Mouse (Mus musculus) thymus, postnatal 4 days (tissue): Measurements from ENCODE around the gene 2900026A02Rik.

Source experiments
- DNase-seq: peaks from one replicate; pipeline ENCODE4 v3.0.0; 2021

The 2900026A02Rik gene

GRCm38 (mm10) chr5:113221147-113221865 lies at the start of gene 2900026A02Rik:
Gene 2900026A02Rik (minus strand): TSS chr5:113221236.
- DNase-seq: peak; percentile 84

GRCm38 (mm10) chr5:113270043-113270442 lies 49.0 kb upstream of the 2900026A02Rik start:
- no peak for DNase-seq

GRCm38 (mm10) chr5:113268246-113268645 lies 47.2 kb upstream of the 2900026A02Rik start:
- DNase-seq: no peak

DNA sequence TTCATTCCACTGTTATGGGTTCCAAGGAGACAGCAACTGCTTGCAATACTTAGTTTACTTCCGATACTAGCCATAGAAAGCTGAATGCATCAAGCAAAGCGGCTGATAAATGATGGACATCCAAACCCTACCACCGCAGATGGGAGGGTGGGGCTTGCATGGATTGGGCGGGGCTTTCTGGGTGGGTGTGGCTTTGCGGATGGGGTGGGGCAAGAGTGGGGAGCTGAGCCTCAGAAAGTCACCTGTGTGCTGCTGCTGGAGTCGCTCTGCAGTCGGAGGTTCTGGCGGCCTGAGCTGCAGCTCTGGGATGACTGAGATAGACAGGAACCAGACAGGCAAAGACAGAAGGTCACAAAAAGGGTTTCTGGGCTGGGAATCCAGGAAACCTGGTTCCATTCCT lies 44.6 kb upstream of the 2900026A02Rik start:
- no peak for DNase-seq

DNA sequence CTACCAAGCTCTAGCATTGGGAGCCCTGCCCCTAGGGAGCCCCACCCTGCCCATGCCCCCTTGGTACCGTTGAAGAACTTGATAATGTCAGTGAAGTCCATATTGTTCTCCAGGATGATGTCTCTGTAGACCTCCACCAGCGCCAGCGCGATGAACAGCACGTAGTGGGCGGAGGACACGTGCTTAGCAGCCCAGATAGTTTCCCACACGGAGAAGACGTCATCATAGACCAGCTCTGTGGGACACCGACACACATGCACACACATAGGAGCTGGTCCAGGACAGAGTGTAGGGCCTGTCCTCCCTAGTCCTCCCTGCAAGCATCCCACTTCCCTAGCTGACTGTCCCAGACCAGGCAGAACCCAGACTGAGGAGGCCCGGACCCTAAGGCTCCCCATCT lies 29.8 kb upstream of the 2900026A02Rik start:
- no peak for DNase-seq

DNA sequence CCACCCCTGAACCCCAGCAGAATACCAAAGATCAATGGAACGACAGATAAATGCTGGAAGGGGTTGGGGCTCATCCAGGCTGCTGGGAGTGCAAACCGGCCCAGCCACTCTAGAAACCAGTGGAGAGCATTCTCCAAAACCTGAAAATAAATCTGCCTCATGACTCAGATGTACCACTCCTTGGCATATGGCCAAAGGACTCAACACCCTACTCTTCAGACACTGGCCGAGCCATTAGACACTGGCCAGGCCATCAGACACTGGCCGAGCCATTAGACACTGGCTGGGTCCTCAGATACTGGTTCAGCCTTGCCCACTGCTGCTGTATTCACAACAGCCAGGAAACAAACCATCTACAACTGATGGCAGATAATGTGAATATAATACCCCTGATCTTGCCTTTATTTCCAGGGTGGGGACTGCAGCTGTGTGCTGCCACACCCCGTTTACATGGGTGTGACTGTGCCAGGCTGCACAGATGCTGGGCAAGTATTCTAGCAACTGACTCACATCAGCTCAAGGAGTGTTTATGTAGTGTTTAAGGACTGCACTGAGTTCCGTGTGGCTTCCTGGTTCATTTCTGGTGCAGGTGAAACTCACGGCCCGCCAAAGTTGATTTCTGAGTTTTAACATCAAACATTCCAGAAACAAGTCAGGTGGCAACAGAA lies 28.4 kb upstream of the 2900026A02Rik start:
- no peak for DNase-seq

DNA sequence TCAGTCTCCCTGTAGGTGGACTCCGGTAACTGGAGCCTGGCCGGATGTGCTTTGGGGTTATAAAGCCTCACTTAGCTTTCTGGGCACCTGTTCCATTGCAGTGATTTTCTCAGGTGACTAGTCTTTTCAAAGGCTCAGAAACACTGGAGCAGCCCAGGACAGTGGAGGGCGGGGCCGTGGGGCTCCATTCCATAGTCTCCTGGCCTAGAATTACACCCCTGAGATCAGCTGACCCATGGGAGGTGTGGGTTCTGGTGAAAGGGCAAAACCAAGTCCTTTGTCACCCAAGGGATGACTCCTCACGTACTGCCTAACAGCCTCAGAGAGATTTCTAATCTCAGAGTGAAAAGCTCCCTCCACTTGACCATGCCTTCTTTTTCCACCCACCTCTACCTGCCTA lies 9.2 kb upstream of the 2900026A02Rik start:
- no peak for DNase-seq

- DNase-seq: peak; percentile 75
Measured at GRCm38 (mm10) chr5:113226632-113227102, 5.6 kb upstream of the 2900026A02Rik start, which contains the start of gene Tmem211. Gene Tmem211 (plus strand): TSS chr5:113226909.

- no peak for DNase-seq
Measured at GRCm38 (mm10) chr5:113225686-113226435, 4.8 kb upstream of the 2900026A02Rik start.

DNA sequence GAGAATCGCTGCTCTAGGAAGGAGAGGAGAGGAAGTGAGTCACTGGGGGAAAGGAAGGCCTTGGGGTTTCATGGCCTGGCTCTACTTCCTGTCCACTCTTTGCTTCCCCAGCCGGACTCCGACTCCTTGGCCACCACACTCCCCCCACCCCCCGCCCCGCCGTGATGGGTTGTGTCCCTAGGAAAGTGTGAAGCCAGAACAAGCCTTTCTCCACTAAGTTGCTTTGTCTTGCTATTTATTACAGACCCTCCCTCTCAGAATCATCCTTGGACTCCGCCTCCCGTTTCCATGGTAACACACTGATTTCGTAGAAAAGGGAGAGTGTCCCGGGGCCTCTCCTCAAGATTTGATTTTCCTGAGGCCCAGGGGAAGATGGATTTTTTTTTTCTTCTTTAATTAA lies 4.2 kb upstream of the 2900026A02Rik start:
- no peak for DNase-seq

DNA sequence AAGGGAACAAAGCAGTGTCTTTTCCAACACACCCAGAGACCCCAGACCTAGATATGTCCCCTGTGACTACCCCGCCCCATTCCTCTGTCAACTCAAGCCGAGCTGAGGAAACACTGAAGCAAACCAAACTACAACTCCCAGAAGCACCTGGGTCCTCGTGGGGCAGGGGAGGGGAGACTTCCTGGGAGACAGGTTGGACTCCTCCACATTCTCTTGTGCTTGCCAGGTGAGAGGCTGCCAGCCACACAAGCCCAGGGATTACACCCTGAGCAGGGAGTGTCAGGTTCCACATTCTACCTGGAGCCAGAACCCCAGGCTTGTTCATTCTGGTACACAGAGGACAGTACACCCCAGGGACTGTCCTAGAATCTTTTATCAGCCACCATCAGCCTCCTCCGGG lies 2.9 kb upstream of the 2900026A02Rik start:
- no peak for DNase-seq

DNA sequence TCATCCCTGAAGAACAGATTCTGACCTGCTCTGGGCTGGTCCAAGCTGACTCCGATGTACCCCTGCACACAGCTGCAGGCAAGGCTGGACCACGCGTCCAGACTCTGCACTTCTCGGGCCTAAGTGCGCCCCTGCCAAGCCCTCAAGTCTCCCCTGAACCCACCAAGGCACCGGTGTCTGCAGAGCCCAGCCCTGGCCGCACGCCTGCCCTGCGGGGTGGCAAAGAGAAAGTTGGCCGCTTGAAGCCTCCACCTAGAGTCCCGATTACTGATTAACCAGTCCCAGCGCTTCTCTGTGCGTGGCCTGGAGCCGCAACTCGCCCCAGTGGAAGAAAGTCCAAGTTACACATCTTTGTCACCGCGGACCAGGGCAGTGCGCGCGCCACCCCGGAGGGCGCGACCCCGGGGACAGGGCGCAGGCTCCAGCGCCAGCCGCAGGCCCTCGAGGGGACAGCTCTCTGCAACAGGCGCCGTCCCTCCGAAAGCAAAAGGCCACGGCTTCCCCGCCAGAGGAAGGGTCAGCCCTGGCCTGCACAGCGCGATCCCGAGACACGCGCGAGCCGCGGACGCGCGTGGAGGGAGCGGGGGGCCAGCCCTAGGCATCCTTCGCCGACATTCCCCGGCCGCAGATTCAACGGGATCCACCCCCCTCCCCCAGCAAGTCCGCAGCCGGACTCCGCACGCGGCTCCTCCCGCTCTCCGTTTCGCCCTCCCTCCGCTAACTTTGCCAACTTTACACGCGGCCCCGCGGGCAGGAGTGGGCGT lies 471 bp downstream of the 2900026A02Rik start:
- DNase-seq: peak; percentile 17

DNA sequence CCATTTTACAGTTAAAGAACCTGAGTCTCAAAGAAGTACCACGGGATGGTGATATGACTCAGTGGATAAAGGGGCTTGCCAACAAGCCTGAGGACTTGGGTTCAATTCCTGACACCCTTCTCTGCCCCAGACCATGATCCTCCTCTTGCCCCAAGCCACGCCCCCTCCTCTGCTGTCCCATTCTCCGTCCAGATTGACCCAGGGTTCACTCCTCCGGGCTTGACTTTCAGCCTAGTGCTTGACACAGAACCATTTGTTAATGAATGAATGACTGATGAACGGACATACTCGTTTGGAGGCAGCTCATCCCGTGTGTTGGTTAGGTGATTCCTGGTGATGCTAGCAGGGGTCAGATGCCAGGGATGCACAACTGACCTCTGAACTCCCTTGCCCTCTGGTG lies 1.2 kb downstream of the 2900026A02Rik start:
- DNase-seq: no peak

- DNase-seq: no peak
Measured at GRCm38 (mm10) chr5:113219450-113219849, 1.6 kb downstream of the 2900026A02Rik start.

GRCm38 (mm10) chr5:113218617-113219235 lies 2.3 kb downstream of the 2900026A02Rik start:
- no peak for DNase-seq

GRCm38 (mm10) chr5:113217076-113217475 lies 4.0 kb downstream of the 2900026A02Rik start:
- no peak for DNase-seq

GRCm38 (mm10) chr5:113216328-113216960 lies 4.6 kb downstream of the 2900026A02Rik start:
- DNase-seq: no peak

- DNase-seq: no peak
Measured at GRCm38 (mm10) chr5:113215610-113216011, 5.4 kb downstream of the 2900026A02Rik start.

- DNase-seq: no peak
Measured at GRCm38 (mm10) chr5:113214455-113214854, 6.6 kb downstream of the 2900026A02Rik start.

DNA sequence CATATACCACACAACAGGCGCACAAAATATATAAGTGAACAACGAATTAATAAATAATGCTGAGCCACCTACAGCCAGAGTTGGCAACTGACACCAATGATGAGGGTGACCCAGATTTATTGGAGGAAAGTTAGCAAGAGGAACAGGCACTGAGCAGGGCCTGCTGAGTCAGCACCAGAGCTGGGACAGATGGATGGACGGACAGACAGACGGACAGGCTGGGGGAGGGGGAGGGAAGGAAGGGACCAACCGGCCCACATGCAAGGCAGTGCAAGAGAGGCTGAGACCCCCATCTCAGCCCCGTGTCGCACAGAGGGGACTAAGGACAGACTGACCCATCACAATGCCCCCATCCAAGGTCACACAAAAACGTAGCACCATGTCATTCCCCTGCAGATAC lies 7.0 kb downstream of the 2900026A02Rik start:
- DNase-seq: no peak

- no peak for DNase-seq
Measured at GRCm38 (mm10) chr5:113212156-113212835, 8.7 kb downstream of the 2900026A02Rik start.
